14 mouse cellular contexts compared by ENCODE assay signal in genomic region chr4:151232028-151232427, GRCm38 (mm10).
DNase-seq lines count a peak whose midpoint lies in the region; ATAC-seq and TF ChIP-seq lines count a peak whose summit lies in the region.
"Had no signal": no experiment of that assay in that cellular context is flagged by ENCODE, and none has a peak within 500 bp of the region (broad histone marks: within the 10 kb centered on the region; RNA-seq: fewer than 3 reads in every experiment).

No protein-coding gene starts in this region.

- H3K4me3 ChIP-seq in left cerebral cortex, adult 2 months = no peak overlapping the region
- no peak overlapping the region for H3K4me3 ChIP-seq in heart, embryonic 11.5 days (ENCODE audit: low read depth, low read length)
- H3K4me3 ChIP-seq: heart, embryonic 15.5 days; hindbrain, embryonic 12.5 days; megakaryocyte, embryonic 14.5 days; neural tube, embryonic 15.5 days had no signal

- TF ChIP-seq CTCF in left cerebral cortex, adult 2 months (IDR thresholded peaks at IDR 0.05) = peak; percentile 38

- H3K4me1 ChIP-seq in heart, embryonic 11.5 days (ENCODE audit: control insufficient read depth, insufficient read depth, low read length) = no peaks in the 10 kb centered on the region
- H3K4me1 ChIP-seq: heart, embryonic 15.5 days; megakaryocyte, embryonic 14.5 days had no signal

- no peak for ATAC-seq in CD4-positive, CD25-positive, alpha-beta regulatory T cell, adult 4 months
- no peak for ATAC-seq in heart, embryonic 11.5 days (replicated peaks; ENCODE audit: insufficient number of reproducible peaks, low FRiP score, low TSS enrichment)

- DNase-seq in CD4-positive, CD25-positive, alpha-beta regulatory T cell, adult 2 months (ENCODE audit: low read depth, low spot score) = peak; percentile 2
- no peak for DNase-seq in left cerebral cortex, adult 2 months (ENCODE audit: extremely low spot score in 1 of 2, low spot score in 2 of 2)
- no peak for DNase-seq in left cerebral cortex, adult 18-20 months (ENCODE audit: low spot score in 2 of 2)
- peak; percentile 20 for DNase-seq in thymus, postnatal 4 days
- no peak for DNase-seq in thymus, postnatal 0 days (ENCODE audit: low spot score)
- no peak for DNase-seq in left cerebral cortex, postnatal 25 days (ENCODE audit: low spot score in 2 of 2)
- DNase-seq: cerebellum, adult 9-10 months; kidney, adult 18-20 months had no signal

- no peaks in the 10 kb centered on the region for H3K27me3 ChIP-seq in heart, embryonic 11.5 days (ENCODE audit: control insufficient read depth, insufficient read depth, low read length)
- H3K27me3 ChIP-seq: heart, embryonic 15.5 days; megakaryocyte, embryonic 14.5 days; neural tube, embryonic 15.5 days had no signal

- H3K36me3 ChIP-seq in heart, embryonic 11.5 days (ENCODE audit: control insufficient read depth, insufficient read depth, low read length) = no peaks in the 10 kb centered on the region
- H3K36me3 ChIP-seq: heart, embryonic 15.5 days; hindbrain, embryonic 12.5 days; neural tube, embryonic 15.5 days had no signal

- H3K9me3 ChIP-seq in heart, embryonic 11.5 days (replicated peaks; ENCODE audit: control insufficient read depth, low read length) = no peaks in the 10 kb centered on the region
- H3K9me3 ChIP-seq: heart, embryonic 15.5 days; hindbrain, embryonic 12.5 days; neural tube, embryonic 15.5 days had no signal

- H3K4me2 ChIP-seq in heart, embryonic 11.5 days = no peak overlapping the region
- H3K4me2 ChIP-seq: heart, embryonic 15.5 days; hindbrain, embryonic 12.5 days; neural tube, embryonic 15.5 days had no signal

- intact Hi-C loops in left cerebral cortex, adult 2 months (cut with DNase I) = no loop called here
- intact Hi-C loops in left cerebral cortex, postnatal 25 days (cut with DNase I) = no loop called here

- 64% methylated on average over 3 of the region's 3 CpGs for WGBS in heart, embryonic 11.5 days (ENCODE audit: insufficient replicate concordance)

- no peak overlapping the region for H3K9ac ChIP-seq in heart, embryonic 11.5 days (ENCODE audit: low read depth, low read length)
- H3K9ac ChIP-seq: heart, embryonic 15.5 days; hindbrain, embryonic 12.5 days; neural tube, embryonic 15.5 days had no signal

- no peak overlapping the region for H3K27ac ChIP-seq in left cerebral cortex, adult 2 months
- H3K27ac ChIP-seq in heart, embryonic 11.5 days (ENCODE audit: low read depth, low read length) = no peak overlapping the region
- H3K27ac ChIP-seq: heart, embryonic 15.5 days; hindbrain, embryonic 12.5 days; neural tube, embryonic 15.5 days had no signal

Comparison
In these comparisons a context has a peak if more than half of its experiments do, and no peak if none do; other contexts are left out.
1. DNase-seq: peak in CD4-positive, CD25-positive, alpha-beta regulatory T cell, adult 2 months (single experiment) and thymus, postnatal 4 days (single experiment); none in left cerebral cortex, adult 2 months (0 of 2), left cerebral cortex, adult 18-20 months (0 of 2), thymus, postnatal 0 days (single experiment) and left cerebral cortex, postnatal 25 days (0 of 2).